Mouse (Mus musculus): ENCODE data around the gene Tmub2. TPM values are rescaled to one million over a fixed set of nuclear protein-coding genes. Genes with fewer than 3 reads are reported as not detected.
A peak's percentile ranks its signal among the peaks of the same experiment; 100 is the strongest.

Tmub2 gene
- polyA plus RNA-seq, 1 experiment, result 74.7 TPM

GRCm38 (mm10) chr11:102294887-102295597 lies 10.3 kb downstream of the Tmub2 start:
- TF ChIP-seq CTCF (IDR thresholded peaks at IDR 0.05; ENCODE audit: borderline replicate concordance, extremely low read depth, insufficient read depth, insufficient read length) (no peak), POLR2A (IDR thresholded peaks at IDR 0.05; ENCODE audit: borderline replicate concordance, extremely low read depth, insufficient read depth, insufficient read length, poor library complexity, severe bottlenecking) (no peak)
- peak; percentile 45 for DNase-seq (ENCODE audit: low read depth)

- DNase-seq (ENCODE audit: low read depth), result peak; percentile 78
- TF ChIP-seq POLR2A (IDR thresholded peaks at IDR 0.05; ENCODE audit: borderline replicate concordance, extremely low read depth, insufficient read depth, insufficient read length, poor library complexity, severe bottlenecking) (peak; percentile 15; the same call in 1 of the 2 replicates), CTCF (IDR thresholded peaks at IDR 0.05; ENCODE audit: borderline replicate concordance, extremely low read depth, insufficient read depth, insufficient read length) (no peak)
Observed at GRCm38 (mm10) chr11:102295598-102296471, 11.1 kb downstream of the Tmub2 start.

- DNase-seq (ENCODE audit: low read depth), result peak; percentile 99
- peak; percentile 92 for TF ChIP-seq POLR2A (IDR thresholded peaks at IDR 0.05; ENCODE audit: borderline replicate concordance, extremely low read depth, insufficient read depth, insufficient read length, poor library complexity, severe bottlenecking)
- no peak for TF ChIP-seq CTCF (IDR thresholded peaks at IDR 0.05; ENCODE audit: borderline replicate concordance, extremely low read depth, insufficient read depth, insufficient read length)
Observed at GRCm38 (mm10) chr11:102296491-102297472, 12.1 kb downstream of the Tmub2 start, which contains the start of gene Atxn7l3. Gene Atxn7l3 (minus strand): TSS chr11:102296631.

- DNase-seq (ENCODE audit: low read depth), result no peak
- TF ChIP-seq POLR2A (IDR thresholded peaks at IDR 0.05; ENCODE audit: borderline replicate concordance, extremely low read depth, insufficient read depth, insufficient read length, poor library complexity, severe bottlenecking) (no peak), CTCF (IDR thresholded peaks at IDR 0.05; ENCODE audit: borderline replicate concordance, extremely low read depth, insufficient read depth, insufficient read length) (no peak)
Observed at GRCm38 (mm10) chr11:102297577-102298556, 13.1 kb downstream of the Tmub2 start.

- no peak for TF ChIP-seq POLR2A (IDR thresholded peaks at IDR 0.05; ENCODE audit: borderline replicate concordance, extremely low read depth, insufficient read depth, insufficient read length, poor library complexity, severe bottlenecking)
- TF ChIP-seq CTCF (IDR thresholded peaks at IDR 0.05; ENCODE audit: borderline replicate concordance, extremely low read depth, insufficient read depth, insufficient read length), result peak; percentile 55; the same call in 1 of the 2 replicates
- DNase-seq (ENCODE audit: low read depth), result peak; percentile 70
Observed at GRCm38 (mm10) chr11:102299839-102300238, 15.1 kb downstream of the Tmub2 start.

- TF ChIP-seq POLR2A (IDR thresholded peaks at IDR 0.05; ENCODE audit: borderline replicate concordance, extremely low read depth, insufficient read depth, insufficient read length, poor library complexity, severe bottlenecking) (no peak), CTCF (IDR thresholded peaks at IDR 0.05; ENCODE audit: borderline replicate concordance, extremely low read depth, insufficient read depth, insufficient read length) (no peak)
- no peak for DNase-seq (ENCODE audit: low read depth)
Observed at GRCm38 (mm10) chr11:102304141-102304540, 19.4 kb downstream of the Tmub2 start.

- no peak for DNase-seq (ENCODE audit: low read depth)
- no peak for TF ChIP-seq CTCF (IDR thresholded peaks at IDR 0.05; ENCODE audit: borderline replicate concordance, extremely low read depth, insufficient read depth, insufficient read length)
- no peak for TF ChIP-seq POLR2A (IDR thresholded peaks at IDR 0.05; ENCODE audit: borderline replicate concordance, extremely low read depth, insufficient read depth, insufficient read length, poor library complexity, severe bottlenecking)
Observed at GRCm38 (mm10) chr11:102305359-102305758, 20.6 kb downstream of the Tmub2 start.

- TF ChIP-seq CTCF (IDR thresholded peaks at IDR 0.05; ENCODE audit: borderline replicate concordance, extremely low read depth, insufficient read depth, insufficient read length), result no peak
- no peak for DNase-seq (ENCODE audit: low read depth)
Observed at GRCm38 (mm10) chr11:102308104-102308503, 23.4 kb downstream of the Tmub2 start.

GRCm38 (mm10) chr11:102308979-102309378 lies 24.2 kb downstream of the Tmub2 start:
- TF ChIP-seq CTCF (IDR thresholded peaks at IDR 0.05; ENCODE audit: borderline replicate concordance, extremely low read depth, insufficient read depth, insufficient read length) (peak; percentile 97), POLR2A (IDR thresholded peaks at IDR 0.05; ENCODE audit: borderline replicate concordance, extremely low read depth, insufficient read depth, insufficient read length, poor library complexity, severe bottlenecking) (no peak)
- DNase-seq (ENCODE audit: low read depth), result peak; percentile 98

Measured in brain, embryonic 14.5 days (tissue).